ENCODE assay signal across 7 mouse cellular contexts in the genomic region with DNA sequence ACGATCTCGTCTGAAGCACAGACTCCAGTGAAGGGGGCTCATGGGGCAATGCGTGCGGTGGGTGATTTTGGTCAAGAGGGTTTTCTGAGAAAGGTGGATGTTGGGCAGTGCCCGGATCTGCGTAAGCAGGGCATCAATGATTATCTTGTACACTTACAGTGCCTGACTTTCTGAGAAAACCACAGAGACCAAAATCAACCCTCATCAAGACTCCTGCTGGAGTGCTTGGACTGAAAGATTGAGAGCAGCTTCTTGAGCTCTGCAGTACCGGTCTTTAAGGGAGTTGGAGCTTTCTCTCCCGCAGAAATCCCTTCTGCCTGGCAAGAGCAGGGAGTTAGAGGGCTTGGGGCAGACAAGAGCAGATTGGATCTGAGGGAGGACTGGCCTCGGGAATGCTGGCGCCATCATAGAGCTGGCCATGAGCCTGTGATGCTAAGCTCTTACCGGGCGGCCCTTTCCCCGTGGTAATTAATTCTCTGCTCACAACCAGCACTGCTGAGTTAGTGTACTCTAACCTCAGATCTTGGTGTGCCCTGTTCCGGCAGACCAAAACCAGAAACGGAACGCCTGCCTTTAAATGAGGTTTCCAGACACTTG. TPM values are rescaled to one million over a fixed set of nuclear protein-coding genes. Genes with fewer than 3 reads are reported as not detected.
DNase-seq lines count a peak whose midpoint lies in the region; ATAC-seq and TF ChIP-seq lines count a peak whose summit lies in the region.

No protein-coding gene starts in this region.

- H3K4me3 ChIP-seq in lung, embryonic 14.5 days (ENCODE audit: low read depth, low read length), result peak overlapping the region; percentile 73
- H3K4me3 ChIP-seq in brown adipose tissue, adult 24 weeks (ENCODE audit: insufficient read depth, low read depth, low read length), result peak overlapping the region; percentile 78
- peak overlapping the region; percentile 65 for H3K4me3 ChIP-seq in forebrain, embryonic 10.5 days
- peak overlapping the region; percentile 84 for H3K4me3 ChIP-seq in kidney, adult 2 months (ENCODE audit: insufficient read depth, low read depth, low read length)

- H3K9me3 ChIP-seq in lung, embryonic 14.5 days (ENCODE audit: low read depth, low read length), result no peaks in the 10 kb centered on the region
- H3K9me3 ChIP-seq in forebrain, embryonic 10.5 days, result no peaks in the 10 kb centered on the region

- no peak for TF ChIP-seq CTCF in lung, embryonic 14.5 days (IDR thresholded peaks at IDR 0.05; ENCODE audit: low read depth)
- no peak for TF ChIP-seq CTCF in kidney, adult 2 months (conservative IDR thresholded peaks at IDR 0.05; ENCODE audit: insufficient read depth, insufficient read length, low read depth, low read length)

- peaks cover 13% of the 10 kb centered on the region for H3K4me1 ChIP-seq in lung, embryonic 14.5 days (ENCODE audit: insufficient read depth)
- H3K4me1 ChIP-seq in brown adipose tissue, adult 24 weeks (ENCODE audit: control insufficient read depth, insufficient read depth, insufficient read length, low read length), result 0 out of 2 replicates have a peak, but pooled peaks cover 3% of the 10 kb centered on the region
- peaks cover 27% of the 10 kb centered on the region for H3K4me1 ChIP-seq in forebrain, embryonic 10.5 days
- peaks cover 23% of the 10 kb centered on the region for H3K4me1 ChIP-seq in kidney, adult 2 months (ENCODE audit: control insufficient read depth, insufficient read depth, low read length)

- H3K4me2 ChIP-seq in lung, embryonic 14.5 days, result peak overlapping the region; percentile 88

- ATAC-seq in lung, embryonic 14.5 days (ENCODE audit: insufficient read depth), result no peak
- ATAC-seq in megakaryocyte-erythroid progenitor cell, adult 5-6 weeks (replicated peaks; ENCODE audit: low FRiP score, low TSS enrichment, poor library complexity, severe bottlenecking), result peak; percentile 19; the same call in 1 of the 2 replicates

- WGBS in lung, embryonic 14.5 days, result 14% methylated on average over 16 of the region's 16 CpGs
- 14% methylated on average over 16 of the region's 16 CpGs for WGBS in forebrain, embryonic 10.5 days
- WGBS in kidney, adult 2 months, result 10% methylated on average over 16 of the region's 16 CpGs

- DNase-seq in lung, embryonic 14.5 days, result peak; percentile 19
- DNase-seq in lung, postnatal 36 days, result no peak
- no peak for DNase-seq in forebrain, embryonic 10.5 days (ENCODE audit: extremely low spot score, low spot score)
- peak; percentile 63 for DNase-seq in kidney, adult 2 months
- no peak for DNase-seq in spleen, adult 12 weeks (ENCODE audit: low spot score)

- H3K27ac ChIP-seq in lung, embryonic 14.5 days (ENCODE audit: low read depth), result peak overlapping the region; percentile 46
- peak overlapping the region; percentile 56 for H3K27ac ChIP-seq in brown adipose tissue, adult 24 weeks (replicated peaks; ENCODE audit: low read depth, low read length)
- no peak overlapping the region for H3K27ac ChIP-seq in forebrain, embryonic 10.5 days
- peak overlapping the region; percentile 81 for H3K27ac ChIP-seq in kidney, adult 2 months (ENCODE audit: insufficient read depth, low read depth, low read length)

- H3K36me3 ChIP-seq in lung, embryonic 14.5 days (ENCODE audit: insufficient read depth), result no peaks in the 10 kb centered on the region
- no peaks in the 10 kb centered on the region for H3K36me3 ChIP-seq in forebrain, embryonic 10.5 days (replicated peaks)
- no peaks in the 10 kb centered on the region for H3K36me3 ChIP-seq in kidney, adult 2 months (ENCODE audit: control insufficient read depth, insufficient read depth, low read length)

- H3K9ac ChIP-seq in lung, embryonic 14.5 days, result peak overlapping the region; percentile 66

- peak; percentile 4 for TF ChIP-seq POLR2A in kidney, adult 2 months (IDR thresholded peaks at IDR 0.05; ENCODE audit: low read depth, low read length)

- H3K27me3 ChIP-seq in lung, embryonic 14.5 days (ENCODE audit: insufficient read depth, low read length), result peaks cover 3% of the 10 kb centered on the region; the same call in 1 of the 2 replicates
- H3K27me3 ChIP-seq in forebrain, embryonic 10.5 days (ENCODE audit: poor library complexity, severe bottlenecking), result peaks cover 63% of the 10 kb centered on the region
- no peaks in the 10 kb centered on the region for H3K27me3 ChIP-seq in kidney, adult 2 months (replicated peaks; ENCODE audit: control insufficient read depth, insufficient read depth, low read length)

RNA-seq across cellular contexts. Expression of a gene that starts 2.4 kb away (rescaled TPM):
- polyA plus RNA-seq in lung, embryonic 14.5 days (2014; fragmentation: Nextera tagmentation; extraction: Ambion mirVana), result 18.6 and 20.2 TPM in 2 replicates
- 7.3 and 12.5 TPM in 2 replicates for polyA plus RNA-seq in brown adipose tissue, adult 24 weeks (2012; ENCODE audit: insufficient read depth, insufficient read length, missing spikeins)
- 3.6 and 4.0 TPM in 2 replicates for polyA plus RNA-seq in forebrain, embryonic 10.5 days (2016; fragmentation: Nextera tagmentation; extraction: Ambion mirVana)
- polyA plus RNA-seq in kidney, adult 2 months (2012; rRNA removed), result 42.6 and 49.1 TPM in 2 replicates
- total RNA-seq in megakaryocyte-erythroid progenitor cell, adult 5-6 weeks (2014; fragmentation: Nextera tagmentation), result not detected in 2 replicates
- total RNA-seq in megakaryocyte-erythroid progenitor cell, adult 5-6 weeks (2017), result 1.6 TPM in 1 of 2 replicates, not detected in the other

RNA-seq across cellular contexts. Expression of a gene that starts 30.8 kb away (rescaled TPM):
- 7.3 and 8.0 TPM in 2 replicates for polyA plus RNA-seq in lung, embryonic 14.5 days (2014; fragmentation: Nextera tagmentation; extraction: Ambion mirVana)
- 2.0 and 3.0 TPM in 2 replicates for polyA plus RNA-seq in brown adipose tissue, adult 24 weeks (2012; ENCODE audit: insufficient read depth, insufficient read length, missing spikeins)
- 6.6 and 7.7 TPM in 2 replicates for polyA plus RNA-seq in forebrain, embryonic 10.5 days (2016; fragmentation: Nextera tagmentation; extraction: Ambion mirVana)
- 4.9 and 5.0 TPM in 2 replicates for polyA plus RNA-seq in kidney, adult 2 months (2012; rRNA removed)
- 7.4 and 11.1 TPM in 2 replicates for total RNA-seq in megakaryocyte-erythroid progenitor cell, adult 5-6 weeks (2014; fragmentation: Nextera tagmentation)
- 8.2 and 8.8 TPM in 2 replicates for total RNA-seq in megakaryocyte-erythroid progenitor cell, adult 5-6 weeks (2017)

Comparison
In these comparisons a context has a peak if more than half of its experiments do, and no peak if none do; other contexts are left out.
1. DNase-seq: peak in lung, embryonic 14.5 days (single experiment) and kidney, adult 2 months (single experiment); none in lung, postnatal 36 days (single experiment), forebrain, embryonic 10.5 days (single experiment) and spleen, adult 12 weeks (single experiment).
2. Peak in every context shown above with its lines, with median percentiles within 50 percentile points of each other: H3K4me3 ChIP-seq.